Mouse (Mus musculus): ENCODE measurements around the gene Mcm9.

DNA sequence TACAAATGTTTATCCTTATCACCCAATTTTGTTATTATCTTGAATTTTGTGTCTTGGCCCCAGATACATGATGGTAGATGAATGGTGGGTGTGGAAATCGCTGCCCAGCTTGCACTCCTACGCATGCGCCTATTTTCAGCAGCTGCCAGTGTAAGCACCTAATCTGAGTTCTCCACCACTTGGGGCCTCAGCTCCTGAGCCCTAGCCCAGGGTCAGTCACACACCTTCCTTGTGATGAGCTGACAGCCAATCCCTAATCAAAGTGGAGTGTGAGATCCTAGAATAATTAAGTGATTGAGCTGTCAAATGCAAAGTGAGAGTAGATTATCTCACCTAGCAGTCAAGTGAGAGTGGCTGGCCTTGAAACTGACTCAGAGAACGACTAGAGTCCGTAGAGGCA is 97.9 kb downstream of the Mcm9 start:
- TF ChIP-seq CTCF (conservative IDR thresholded peaks at IDR 0.05; ENCODE audit: insufficient read depth, insufficient read length, low read depth, low read length), result no peak
- no peak for TF ChIP-seq POLR2A (IDR thresholded peaks at IDR 0.05; ENCODE audit: low read depth, low read length)
